Mouse (Mus musculus): ENCODE data around the gene Gm21310. TPM values are rescaled to one million over a fixed set of nuclear protein-coding genes. Genes with fewer than 3 reads are reported as not detected.
"Not testable (repeated sequence)": the region's sequence is repeated elsewhere in the genome, so short reads cannot be mapped to it uniquely, and the experiment has no call there.

Gene Gm21310
- not detected in 2 replicates for polyA plus RNA-seq (2012; rRNA removed)

DNA sequence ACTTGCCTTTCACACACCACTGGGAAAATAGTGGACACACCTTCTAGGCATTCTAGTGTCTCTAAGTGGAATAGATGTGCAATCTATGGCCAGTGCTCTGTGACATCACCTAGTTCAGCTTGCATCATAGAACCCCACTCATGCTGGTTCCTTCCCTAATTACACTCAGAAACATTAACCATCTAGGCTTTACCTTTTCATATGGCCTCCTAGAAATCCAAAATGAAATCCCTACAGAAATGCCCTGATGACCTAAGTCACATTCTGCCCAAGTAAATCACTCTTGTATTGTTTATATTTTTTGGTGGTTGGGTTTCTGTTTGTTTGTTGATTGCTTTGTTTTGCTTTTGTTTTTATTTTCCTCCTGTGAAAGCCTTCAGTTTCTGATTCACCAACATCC lies at the start of gene Gm21310:
Gm21310 (minus strand) TSS at position 101 of the 400 bp plus-strand sequence.
- DNase-seq (ENCODE audit: low read depth, low spot score), result not testable (repeated sequence)

Other genes starting within 250 kb of the Gm21310 start
- not detected in 2 replicates for gene Gm20834, start 177.4 kb upstream of the Gm21310 start, polyA plus RNA-seq (2012; rRNA removed)